Mouse (Mus musculus) bone marrow macrophage, adult 2 months (primary cell): Measurements from ENCODE around the gene Srgap1.

Source experiments
- CTCF ChIP-seq: IDR thresholded peaks from 2 replicates; pipeline ENCODE4 v1.5.1; 2012; ENCODE audit warnings: low read depth, mild to moderate bottlenecking, low read length, moderate library complexity
- POLR2A ChIP-seq: IDR thresholded peaks from 2 replicates; pipeline ENCODE4 v1.6.1; 2012; ENCODE audit warnings: mild to moderate bottlenecking, low read depth, low read length, borderline replicate concordance

DNA sequence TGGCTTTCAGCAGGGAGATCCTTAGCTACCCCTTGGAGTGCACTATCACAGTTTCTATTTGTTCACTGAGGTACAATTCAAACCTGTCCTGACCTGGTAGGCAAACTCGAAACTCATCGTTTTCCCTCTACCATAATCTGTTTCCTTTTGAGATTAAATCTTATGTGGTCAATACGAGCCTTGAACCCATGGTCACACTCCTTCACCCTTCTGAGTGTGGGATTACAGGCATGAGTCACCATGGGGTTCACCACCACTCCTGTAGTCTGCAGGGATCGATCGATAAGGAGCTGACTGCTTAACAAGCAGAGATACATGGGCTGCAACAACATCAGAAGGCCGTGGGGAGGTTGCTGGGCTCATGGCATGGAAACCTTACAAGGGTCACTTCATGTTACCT is 146.3 kb downstream of the Srgap1 start:
- TF ChIP-seq POLR2A: no peak
- TF ChIP-seq CTCF: no peak
